Mouse (Mus musculus): ENCODE data around the gene Nlrp1b.

Nlrp1b gene

GRCm38 (mm10) chr11:71230684-71231480 lies at the start of gene Nlrp1b:
TSS of gene Nlrp1b (minus strand) at chr11:71230733.
- no peak for DNase-seq (ENCODE audit: low read depth, low spot score)

DNA sequence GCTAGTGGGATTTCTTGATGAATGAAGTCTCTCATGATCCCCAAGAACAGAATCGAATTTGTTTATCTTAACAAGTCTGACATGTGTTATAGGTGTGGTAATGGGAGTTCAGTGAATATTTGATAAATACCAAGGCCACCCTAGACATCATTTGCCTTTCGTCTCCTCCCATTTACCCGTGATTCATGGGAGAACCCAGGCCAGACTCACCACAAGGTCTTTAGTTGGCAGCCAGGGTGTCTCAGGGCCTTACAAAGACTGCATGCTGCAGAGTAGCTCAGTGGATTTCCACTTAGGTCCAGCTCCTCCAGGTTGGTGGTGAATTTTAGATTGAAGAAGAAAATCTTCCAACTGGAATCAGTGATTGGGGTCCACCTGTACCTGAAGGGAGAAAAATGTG lies 30.5 kb upstream of the Nlrp1b start:
- no peak for DNase-seq (ENCODE audit: low read depth, low spot score)

DNA sequence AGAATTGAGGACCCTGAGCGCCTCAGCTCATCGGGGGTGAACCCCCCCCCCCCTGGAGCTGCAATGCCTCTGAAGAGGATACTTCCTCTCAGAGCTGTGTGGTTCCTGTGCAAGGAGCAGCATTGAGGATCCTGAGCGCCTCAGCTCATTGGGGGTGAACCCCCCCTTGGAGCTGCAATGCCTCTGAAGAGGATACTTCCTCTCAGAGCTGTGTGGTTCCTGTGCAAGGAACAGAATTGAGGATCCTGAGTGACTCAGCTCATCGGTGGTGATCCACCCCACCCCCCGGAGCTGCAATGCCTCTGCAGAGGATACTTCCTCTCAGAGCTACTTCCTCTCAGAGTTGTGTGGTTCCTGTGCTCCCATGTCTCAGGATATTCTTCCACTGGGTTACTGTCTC lies 20.8 kb upstream of the Nlrp1b start:
- DNase-seq (ENCODE audit: low read depth, low spot score), result no peak

- no peak for DNase-seq (ENCODE audit: low read depth, low spot score)
Measured at GRCm38 (mm10) chr11:71224614-71225013, 5.9 kb downstream of the Nlrp1b start.

DNA sequence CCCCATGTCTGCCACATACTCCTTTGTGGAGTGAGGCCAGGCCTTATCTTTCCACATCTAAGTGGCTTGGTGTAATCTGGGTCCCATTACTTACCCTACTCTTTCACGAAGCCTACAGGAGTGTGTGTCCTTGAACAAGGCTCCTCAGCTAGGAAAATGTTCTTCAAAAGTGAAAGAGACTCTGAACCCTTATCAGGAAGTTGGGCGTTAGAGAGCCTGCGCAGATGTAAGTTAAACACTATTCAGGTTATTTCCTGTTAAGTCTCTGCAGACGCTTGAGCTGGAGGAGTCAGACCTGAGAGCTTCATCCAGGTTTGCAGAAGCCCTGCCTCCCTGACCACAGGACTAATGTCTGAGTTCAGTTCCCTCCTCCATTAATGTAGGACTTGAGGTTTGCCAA lies 27.8 kb downstream of the Nlrp1b start:
- no peak for DNase-seq (ENCODE audit: low read depth, low spot score)

- DNase-seq (ENCODE audit: low read depth, low spot score), result no peak
Measured at GRCm38 (mm10) chr11:71199349-71199748, 31.2 kb downstream of the Nlrp1b start.

- no peak for DNase-seq (ENCODE audit: low read depth, low spot score)
Measured at GRCm38 (mm10) chr11:71169633-71170032, 60.9 kb downstream of the Nlrp1b start.

DNA sequence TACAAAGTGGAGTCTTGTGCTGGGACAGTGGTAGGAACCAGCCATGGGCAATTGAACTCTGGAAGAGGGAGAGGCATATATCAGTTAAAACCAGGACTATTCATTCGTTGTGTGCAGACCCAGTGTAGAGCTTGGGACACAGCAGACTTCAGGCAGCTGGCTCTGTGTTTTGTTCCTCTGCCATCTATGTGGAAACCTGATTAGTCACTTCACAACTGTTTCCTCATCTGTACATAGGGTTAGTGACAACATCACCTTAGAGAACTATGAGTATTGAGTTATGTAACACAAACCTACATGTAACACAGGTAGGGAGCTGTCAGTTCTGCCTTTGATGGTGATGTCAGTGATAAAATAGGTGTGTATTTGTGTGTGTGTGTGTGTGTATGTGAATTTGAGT lies 66.4 kb downstream of the Nlrp1b start:
- no peak for DNase-seq (ENCODE audit: low read depth, low spot score)

DNA sequence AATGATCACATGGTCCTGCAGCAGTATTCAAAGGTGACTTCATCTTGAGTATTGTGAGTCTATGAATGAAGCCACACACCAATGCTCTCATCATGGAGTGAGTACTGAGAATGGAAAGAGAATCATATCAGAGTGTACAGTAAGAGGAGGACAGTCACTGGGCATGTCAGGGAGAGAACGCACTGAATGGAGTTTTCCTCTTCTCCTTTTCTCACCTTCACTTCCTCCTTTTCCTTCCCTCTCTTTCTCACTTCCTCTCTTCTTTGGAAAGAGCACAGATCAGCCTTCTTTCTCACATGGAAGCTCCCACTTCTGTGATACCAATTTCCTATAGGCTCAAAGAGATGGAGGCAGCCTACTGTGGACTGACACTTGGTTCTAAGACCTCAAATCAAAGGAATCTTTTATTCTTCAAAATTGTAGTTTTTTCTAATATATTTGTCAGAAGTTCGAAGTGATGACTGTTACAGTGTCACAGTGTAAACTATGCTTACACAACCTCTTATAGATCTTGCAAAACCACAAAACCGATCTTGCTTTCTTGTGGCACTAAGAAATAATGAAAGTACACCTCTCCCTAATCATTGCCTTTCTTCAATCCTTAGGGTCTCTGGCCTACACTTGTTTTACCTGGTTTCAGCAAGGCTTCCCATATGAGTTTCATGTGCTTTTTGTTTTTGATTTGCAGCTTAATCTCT lies 70.9 kb downstream of the Nlrp1b start:
- DNase-seq (ENCODE audit: low read depth, low spot score), result no peak

GRCm38 (mm10) chr11:71155272-71155671 lies 75.3 kb downstream of the Nlrp1b start:
- DNase-seq (ENCODE audit: low read depth, low spot score), result no peak

DNA sequence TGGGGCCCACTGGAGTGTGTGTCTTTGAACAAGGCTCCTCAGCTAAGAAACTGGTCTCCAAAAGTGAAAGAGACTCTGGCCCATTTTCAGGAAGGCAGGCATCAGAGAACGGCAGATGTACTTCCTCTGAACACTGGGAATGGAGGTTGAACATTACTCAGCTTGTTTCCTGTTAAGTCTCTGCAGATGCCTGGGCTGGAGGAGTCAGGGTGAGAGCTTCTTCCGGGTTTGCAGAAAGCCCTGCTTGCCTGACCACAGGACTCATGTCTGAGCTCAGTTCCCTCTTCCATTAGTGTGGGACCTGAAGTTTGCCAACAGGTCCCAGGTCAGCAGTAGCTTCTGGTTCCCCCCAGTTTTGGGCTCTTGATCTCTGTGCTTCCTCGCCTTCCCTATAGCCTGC lies 85.9 kb downstream of the Nlrp1b start, which contains the start of gene Nlrp1a:
TSS of gene Nlrp1a (minus strand) at position 44 of the 400 bp plus-strand sequence.
- no peak for DNase-seq (ENCODE audit: low read depth, low spot score)

- no peak for DNase-seq (ENCODE audit: low read depth, low spot score)
Measured at GRCm38 (mm10) chr11:71142031-71142430, 88.5 kb downstream of the Nlrp1b start.

DNA sequence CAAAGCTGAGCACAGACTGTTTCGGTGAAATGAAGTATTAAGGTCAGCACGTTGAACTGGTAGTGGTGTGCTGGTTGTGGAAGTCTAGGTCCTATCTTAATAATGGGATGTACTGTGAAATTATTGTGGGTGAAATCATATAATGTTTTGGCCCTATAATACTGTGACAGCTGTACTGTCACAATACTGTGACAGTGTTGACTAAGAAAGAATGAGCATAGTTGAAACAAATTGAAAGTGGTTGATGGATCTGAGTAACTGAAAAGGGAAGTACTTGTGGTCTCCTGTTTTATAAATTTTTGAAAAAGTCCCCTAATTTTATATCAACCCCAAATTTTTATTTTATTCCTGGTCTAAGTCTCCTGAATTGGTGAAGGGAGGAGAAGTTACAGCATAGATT lies 123.4 kb downstream of the Nlrp1b start:
- DNase-seq (ENCODE audit: low read depth, low spot score), result no peak

DNA sequence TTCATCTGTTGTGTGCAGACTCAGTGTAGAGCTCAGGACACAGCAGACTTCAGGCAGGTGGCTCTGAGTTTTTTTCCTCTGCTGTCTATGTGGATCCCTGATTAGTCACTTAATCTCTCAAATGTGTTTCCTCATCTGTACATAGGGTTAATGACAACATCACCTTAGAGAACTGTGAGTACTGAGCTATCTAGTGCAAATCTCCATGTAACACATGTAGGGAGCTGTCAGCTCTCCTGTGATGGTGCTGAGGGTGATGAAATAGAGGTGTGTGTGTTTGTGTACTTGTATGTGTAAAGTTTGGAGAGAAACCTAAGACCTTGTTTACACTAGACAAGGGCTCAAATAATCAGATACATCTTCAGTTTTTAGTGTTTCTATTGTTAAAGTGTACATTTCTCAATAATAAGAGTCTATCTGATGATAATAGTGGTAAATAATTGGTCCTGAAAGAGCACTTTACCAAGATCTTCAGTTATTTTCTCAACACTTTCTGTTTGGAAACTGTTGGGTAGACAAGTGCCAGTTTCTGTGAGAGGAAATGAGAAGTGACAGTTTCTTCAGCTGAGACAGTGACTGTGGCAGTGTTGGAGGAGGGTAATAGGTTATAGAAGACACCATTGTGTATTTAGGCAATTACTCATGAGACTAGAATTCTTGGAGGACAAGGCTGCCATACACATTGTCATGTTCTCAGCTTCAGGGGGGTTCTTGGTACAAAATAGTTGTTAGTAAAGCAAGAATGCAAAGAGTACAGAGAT lies 124.1 kb downstream of the Nlrp1b start:
- DNase-seq (ENCODE audit: low read depth, low spot score), result no peak

DNA sequence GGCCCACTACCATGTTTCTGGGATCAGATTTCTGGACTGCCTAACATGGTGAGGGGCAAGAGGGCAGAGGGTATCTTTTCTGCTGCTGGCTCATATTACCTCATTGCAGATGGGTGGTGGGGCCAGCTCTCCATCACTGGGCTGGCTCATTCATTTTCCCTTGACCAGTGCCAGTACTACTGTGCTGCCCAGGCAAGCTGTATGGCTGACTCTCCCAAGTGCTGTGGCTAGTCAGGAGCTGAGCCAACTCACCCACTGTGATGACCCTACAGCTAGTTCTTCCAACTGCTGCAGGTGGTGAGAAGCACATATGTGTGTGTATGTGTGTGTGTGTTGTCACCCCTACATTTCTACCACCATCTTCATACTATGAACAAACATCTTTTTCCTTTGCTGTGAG lies 126.6 kb downstream of the Nlrp1b start:
- no peak for DNase-seq (ENCODE audit: low read depth, low spot score)
